Mouse (Mus musculus): ENCODE results near the gene Fgfr1op. TPM values are rescaled to one million over a fixed set of nuclear protein-coding genes. Genes with fewer than 3 reads are reported as not detected.

The Fgfr1op gene
- total and polyA plus RNA-seq, 3 experiments: 43.5 to 44.5 TPM; not detected in 1

- peaks cover 0 to 16% of the 10 kb centered on the region in 2 experiments; a peak in 2 of 4 replicates for H3K36me3 ChIP-seq (ENCODE audit: control insufficient read depth in 1 of 2, insufficient read depth in 2 of 2, low read length in 2 of 2)
- H3K27ac ChIP-seq (ENCODE audit: control insufficient read depth, low read depth, low read length): no peak overlapping the region
- TF ChIP-seq CHD2 (IDR thresholded peaks at IDR 0.05; ENCODE audit: low read length) (no peak), MAX (IDR thresholded peaks at IDR 0.05; ENCODE audit: low read length) (no peak), NRF1 (IDR thresholded peaks at IDR 0.05; ENCODE audit: insufficient read depth, low read depth, low read length, poor library complexity, severe bottlenecking) (no peak), POLR2AphosphoS2 (IDR thresholded peaks at IDR 0.05; ENCODE audit: low read length) (no peak), USF1 (IDR thresholded peaks at IDR 0.05; ENCODE audit: low read depth, low read length) (no peak), MAZ (IDR thresholded peaks at IDR 0.05; ENCODE audit: low read depth, low read length) (no peak), TCF12 (IDR thresholded peaks at IDR 0.05; ENCODE audit: low read depth, low read length) (no peak), UBTF (IDR thresholded peaks at IDR 0.05; ENCODE audit: borderline replicate concordance, insufficient read depth, low read depth, low read length) (no peak), MEF2A (IDR thresholded peaks at IDR 0.05; ENCODE audit: extremely low read depth, insufficient replicate concordance, low read depth, low read length, poor library complexity, severe bottlenecking) (no peak), TBP (IDR thresholded peaks at IDR 0.05; ENCODE audit: low read depth, low read length) (no peak), HCFC1 (IDR thresholded peaks at IDR 0.05; ENCODE audit: low read depth, low read length) (no peak), SMC3 (IDR thresholded peaks at IDR 0.05; ENCODE audit: low read depth, low read length) (peak; percentile 47), CTCF (IDR thresholded peaks at IDR 0.05 in 2 of 3, conservative IDR thresholded peaks at IDR 0.05 in 1 of 3; ENCODE audit: control insufficient read depth in 1 of 3, insufficient read depth in 1 of 3, low read depth in 2 of 3, low read length in 3 of 3, poor library complexity in 1 of 3, severe bottlenecking in 1 of 3) (peak in 1 of 3 experiments; percentile 42; a peak in 3 of 6 replicates), RAD21 (IDR thresholded peaks at IDR 0.05; ENCODE audit: low read depth, low read length) (peak; percentile 16), POLR2A (IDR thresholded peaks at IDR 0.05; ENCODE audit: control insufficient read depth in 1 of 2, insufficient read depth in 1 of 2, low read depth in 1 of 2, low read length in 2 of 2, poor library complexity in 1 of 2) (no peak; a peak in 1 of 4 replicates), EP300 (IDR thresholded peaks at IDR 0.05; ENCODE audit: low read depth in 1 of 2, low read length in 2 of 2) (no peak), ZMIZ1 (IDR thresholded peaks at IDR 0.05; ENCODE audit: low read depth, low read length) (no peak), JUND (IDR thresholded peaks at IDR 0.05; ENCODE audit: low read depth, low read length) (no peak), ELF1 (IDR thresholded peaks at IDR 0.05; ENCODE audit: low read depth, low read length) (no peak), KAT2A (conservative IDR thresholded peaks at IDR 0.05; ENCODE audit: low read depth, low read length) (no peak), TAL1 (IDR thresholded peaks at IDR 0.05; ENCODE audit: low read length) (no peak), MXI1 (IDR thresholded peaks at IDR 0.05; ENCODE audit: low read depth, low read length) (no peak)
- H3K9ac ChIP-seq (ENCODE audit: control insufficient read depth, low read depth, low read length, poor library complexity, severe bottlenecking): no peak overlapping the region
- no peaks in the 10 kb centered on the region for H3K79me2 ChIP-seq (ENCODE audit: control insufficient read depth, insufficient read depth, low read length, poor library complexity)
- DNase-seq (ENCODE audit: low read depth, low spot score): peak; percentile 41
- H3K9me3 ChIP-seq (replicated peaks; ENCODE audit: insufficient read depth, low read length): no peaks in the 10 kb centered on the region
- H3K27me3 ChIP-seq (ENCODE audit: control insufficient read depth in 1 of 2, insufficient read depth in 2 of 2, low read length in 2 of 2): no peaks in the 10 kb centered on the region
- no peak overlapping the region for H3K4me3 ChIP-seq (ENCODE audit: control insufficient read depth in 1 of 2, insufficient read depth in 1 of 2, low read depth in 2 of 2, low read length in 2 of 2)
- no peaks in the 10 kb centered on the region for H3K4me1 ChIP-seq (ENCODE audit: control insufficient read depth in 1 of 2, insufficient read depth in 2 of 2, low read length in 2 of 2)
Observed at GRCm38 (mm10) chr17:8197652-8198051, 32.4 kb downstream of the Fgfr1op start.
